Mouse (Mus musculus) heart, adult 2 months (tissue): Measurements from ENCODE around the gene Rnf150. TPM values are rescaled to one million over a fixed set of nuclear protein-coding genes. Genes with fewer than 3 reads are reported as not detected.

Experiments
- DNase-seq, 2 experiments: peaks; one replicate each; pipeline ENCODE4 v3.0.0; 2021
- H3K27ac ChIP-seq: fragments of 200-600 bp; 2 replicates; pipeline ENCODE4 v1.8.1; 2022
- H3K27me3 ChIP-seq: fragments of 200-500 bp; 2 replicates; pipeline ENCODE4 v1.6.1; 2012; ENCODE audit warnings: mild to moderate bottlenecking, low read length, inconsistent platforms, mixed read lengths; ENCODE audit not compliant: control insufficient read depth, insufficient read depth
- H3K36me3 ChIP-seq: fragments of 200-500 bp; 2 replicates; pipeline ENCODE4 v1.6.1; 2012; ENCODE audit warnings: low read length, inconsistent platforms; ENCODE audit not compliant: control insufficient read depth, insufficient read depth
- H3K4me1 ChIP-seq: fragments of 200-500 bp; 2 replicates; pipeline ENCODE4 v1.6.1; 2011; ENCODE audit warnings: low read length; ENCODE audit not compliant: control insufficient read depth, insufficient read depth
- H3K4me3 ChIP-seq: fragments of 200-600 bp; 2 replicates; pipeline ENCODE4 v1.8.1; 2022
- H3K79me2 ChIP-seq: fragments of 200-500 bp; replicated peaks from 2 replicates; pipeline ENCODE4 v1.6.1; 2012; ENCODE audit warnings: mild to moderate bottlenecking, inconsistent platforms, low read length, moderate library complexity, mixed read lengths; ENCODE audit not compliant: control insufficient read depth, insufficient read depth
- H3K9ac ChIP-seq: fragments of 200-500 bp; 2 replicates; pipeline ENCODE4 v1.6.1; 2012; ENCODE audit warnings: low read depth, mild to moderate bottlenecking, control low read depth, inconsistent platforms, low read length, mixed read lengths
- CTCF ChIP-seq: fragments of 200-600 bp; IDR thresholded peaks from 2 replicates; pipeline ENCODE4 v1.8.1; 2022; ENCODE audit warnings: antibody characterized with exemption, mild to moderate bottlenecking, moderate library complexity
- EP300 ChIP-seq: fragments of 200-500 bp; IDR thresholded peaks from 2 replicates; pipeline ENCODE4 v1.6.1; 2011; ENCODE audit warnings: low read depth, low read length, control low read depth; ENCODE audit not compliant: insufficient read depth
- POLR2A ChIP-seq: fragments of 200-500 bp; IDR thresholded peaks from 2 replicates; pipeline ENCODE4 v1.6.1; 2011; ENCODE audit warnings: mild to moderate bottlenecking, low read depth, low read length, control low read depth; ENCODE audit not compliant: insufficient read depth
- WGBS: fragments of 180-500 bp; shearing (Covaris S2); methylation state at CpG from one replicate; pipeline ENCODE4 v1.1.7; 2018; 5-methylcytosine and 5-hydroxymethylcytosine counted together
- intact Hi-C: fragments of 180-260 bp; cut with DNase I; formaldehyde crosslinking; loops from one replicate; pipeline ENCODE4 v1.15.1; 2025
- polyA plus RNA-seq: library from polyadenylated mRNA; depleted of rRNA; stranded (reverse); fragments of >200 nt; gene quantifications from 2 replicates; pipeline ENCODE4 v1.2.3, GENCODE M21; 2012
- total RNA-seq, 2 experiments: library from RNA; stranded (reverse); gene quantifications; 2 replicates each; pipeline ENCODE4 v1.2.3; 2021

Gene Rnf150
- total and polyA plus RNA-seq, 3 experiments: 6.6 to 14.2 (median 12.2) TPM

DNA sequence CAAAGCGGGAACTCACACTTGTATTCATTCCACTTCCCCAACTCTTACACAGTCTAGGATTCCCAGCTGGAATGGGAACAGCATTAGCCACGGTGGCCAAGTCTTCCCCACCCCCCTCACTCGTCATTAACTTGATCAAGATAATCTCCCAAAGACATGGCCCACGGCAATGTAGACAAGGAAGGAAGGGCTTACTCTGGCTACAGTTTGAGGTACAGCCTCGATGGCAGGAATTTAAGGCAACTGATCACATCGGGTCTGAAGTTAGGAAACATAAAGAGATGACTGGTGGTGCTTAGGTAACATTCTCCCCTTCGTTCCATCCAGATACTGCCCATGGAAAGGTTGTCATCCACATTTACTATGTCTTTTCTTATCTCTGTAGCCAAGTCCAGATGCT, 219.1 kb downstream of the Rnf150 start:
- no peaks in the 10 kb centered on the region for H3K36me3 ChIP-seq
- no peaks in the 10 kb centered on the region for H3K79me2 ChIP-seq
- no peak overlapping the region for H3K9ac ChIP-seq
- no peaks in the 10 kb centered on the region for H3K4me1 ChIP-seq
- H3K27me3 ChIP-seq: no peaks in the 10 kb centered on the region
- WGBS: 76% methylated on average over 7 of the region's 7 CpGs
- no peak overlapping the region for H3K4me3 ChIP-seq
- intact Hi-C loops: loop anchor here (10.0 kb wide), 1 partner anchor 87 kb away; no protein-coding TSS in a partner anchor
- no peak for DNase-seq
- no peak for TF ChIP-seq POLR2A
- TF ChIP-seq CTCF: no peak
- TF ChIP-seq EP300: no peak
- no peak overlapping the region for H3K27ac ChIP-seq

DNA sequence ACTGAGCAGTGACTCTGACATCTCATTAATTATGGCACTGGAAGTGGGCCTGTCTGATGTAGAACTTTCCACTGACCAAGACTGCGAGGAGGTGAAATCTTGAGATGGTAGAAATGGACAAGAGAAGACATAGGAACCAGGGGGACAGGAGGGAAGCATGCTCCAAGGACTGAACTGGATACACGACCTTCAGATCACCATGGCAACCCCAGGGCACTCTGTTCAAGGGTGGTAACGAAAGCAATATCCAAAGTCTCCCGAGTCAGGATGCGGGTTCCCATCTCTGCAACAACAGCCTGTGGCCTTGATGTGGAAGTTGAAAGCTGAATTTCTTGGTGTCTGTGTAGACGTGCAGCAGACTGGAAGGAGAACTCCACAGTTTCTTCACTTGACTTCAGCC, 220.3 kb downstream of the Rnf150 start:
- Histone ChIP-seq H3K27me3 (no peaks in the 10 kb centered on the region), H3K4me3 (no peak overlapping the region), H3K27ac (no peak overlapping the region), H3K36me3 (no peaks in the 10 kb centered on the region), H3K79me2 (no peaks in the 10 kb centered on the region), H3K4me1 (no peaks in the 10 kb centered on the region), H3K9ac (no peak overlapping the region)
- no peak for TF ChIP-seq CTCF
- no peak for TF ChIP-seq POLR2A
- no peak for TF ChIP-seq EP300
- intact Hi-C loops: loop anchor here (10.0 kb wide), 1 partner anchor 89 kb away; no protein-coding TSS in a partner anchor
- no peak for DNase-seq
- 85% methylated on average over 6 of the region's 6 CpGs for WGBS

DNA sequence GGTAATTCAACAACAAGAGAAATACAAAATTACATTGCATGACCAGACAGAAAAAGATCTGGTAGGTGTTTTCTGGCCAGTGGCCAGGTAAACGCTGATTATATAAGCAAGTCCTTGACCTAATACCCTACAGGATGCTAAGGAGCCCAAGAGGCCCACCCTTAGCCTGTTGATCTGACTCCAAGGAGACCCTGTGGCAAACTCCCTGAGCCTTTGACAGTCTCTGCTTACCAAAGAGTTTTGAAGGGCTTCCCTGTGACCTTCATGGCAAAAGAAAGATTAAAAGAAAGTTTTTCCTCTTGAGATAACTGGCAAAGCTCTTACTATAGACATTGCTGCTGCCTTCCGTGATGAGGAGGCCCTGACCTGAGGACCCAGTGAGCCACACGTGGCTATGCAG, 222.4 kb downstream of the Rnf150 start:
- Histone ChIP-seq H3K27ac (no peak overlapping the region), H3K36me3 (no peaks in the 10 kb centered on the region), H3K9ac (no peak overlapping the region), H3K4me1 (no peaks in the 10 kb centered on the region; the same call in none of the 2 replicates), H3K4me3 (no peak overlapping the region), H3K27me3 (no peaks in the 10 kb centered on the region), H3K79me2 (no peaks in the 10 kb centered on the region)
- no peak for DNase-seq
- 53% methylated on average over 3 of the region's 3 CpGs for WGBS
- TF ChIP-seq EP300 (no peak), CTCF (no peak), POLR2A (no peak)
- intact Hi-C loops: loop anchor here (10.0 kb wide), 1 partner anchor 91 kb away; no protein-coding TSS in a partner anchor

DNA sequence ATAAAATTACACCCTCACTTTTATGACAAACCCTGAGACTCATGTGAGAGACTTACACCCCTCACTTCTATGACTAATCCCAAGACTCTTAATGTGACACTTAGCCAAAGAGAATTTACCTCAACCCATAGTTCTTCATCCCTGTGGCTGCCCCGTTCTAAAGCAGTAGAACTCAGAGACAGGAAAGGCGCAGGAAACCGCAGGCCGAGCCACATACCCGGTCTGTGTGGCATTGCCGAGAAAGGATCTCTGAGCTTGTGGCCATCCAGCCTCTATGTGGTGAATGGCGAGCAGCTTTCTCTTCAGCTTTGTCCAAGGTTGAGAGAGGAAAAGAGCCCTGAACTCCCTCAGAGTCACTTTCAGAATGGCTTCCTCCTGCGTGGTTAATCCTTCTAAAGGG, 223.5 kb downstream of the Rnf150 start:
- Histone ChIP-seq H3K9ac (no peak overlapping the region), H3K27ac (no peak overlapping the region), H3K79me2 (no peaks in the 10 kb centered on the region), H3K4me1 (no peaks in the 10 kb centered on the region; the same call in none of the 2 replicates), H3K27me3 (no peaks in the 10 kb centered on the region), H3K4me3 (no peak overlapping the region), H3K36me3 (no peaks in the 10 kb centered on the region)
- intact Hi-C loops: loop anchor here (10.0 kb wide), 1 partner anchor 92 kb away; no protein-coding TSS in a partner anchor
- 72% methylated on average over 8 of the region's 8 CpGs for WGBS
- TF ChIP-seq POLR2A (no peak), CTCF (no peak), EP300 (no peak)
- DNase-seq: peak in 1 of 2 experiments; percentile 37

DNA sequence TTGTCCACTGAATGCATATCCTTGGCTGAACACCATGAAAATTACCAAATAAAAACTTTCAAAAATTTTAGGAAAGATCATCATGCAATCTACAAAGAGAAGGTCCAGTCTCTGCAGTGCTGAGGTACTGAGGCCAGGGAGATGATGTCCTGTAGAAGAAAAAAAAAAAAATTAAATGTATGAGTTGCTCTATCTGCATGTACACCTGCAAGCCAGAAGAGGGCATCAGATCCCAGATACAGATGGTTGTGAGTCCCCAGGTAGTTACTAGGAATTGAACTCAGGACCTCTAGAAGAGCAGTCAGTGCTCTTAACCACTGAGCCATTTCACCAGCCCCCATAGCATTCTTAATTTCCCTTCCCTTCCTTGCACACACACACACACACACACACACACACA, 224.4 kb downstream of the Rnf150 start:
- TF ChIP-seq CTCF (peak; percentile 40), EP300 (no peak)
- H3K27me3 ChIP-seq: no peaks in the 10 kb centered on the region
- no peak overlapping the region for H3K27ac ChIP-seq
- DNase-seq: no peak
- no peak overlapping the region for H3K4me3 ChIP-seq
- intact Hi-C loops: loop anchor here (10.0 kb wide), 1 partner anchor 93 kb away; no protein-coding TSS in a partner anchor
- no peaks in the 10 kb centered on the region for H3K79me2 ChIP-seq
- H3K9ac ChIP-seq: no peak overlapping the region
- no peaks in the 10 kb centered on the region for H3K36me3 ChIP-seq
- H3K4me1 ChIP-seq: no peaks in the 10 kb centered on the region; the same call in none of the 2 replicates

DNA sequence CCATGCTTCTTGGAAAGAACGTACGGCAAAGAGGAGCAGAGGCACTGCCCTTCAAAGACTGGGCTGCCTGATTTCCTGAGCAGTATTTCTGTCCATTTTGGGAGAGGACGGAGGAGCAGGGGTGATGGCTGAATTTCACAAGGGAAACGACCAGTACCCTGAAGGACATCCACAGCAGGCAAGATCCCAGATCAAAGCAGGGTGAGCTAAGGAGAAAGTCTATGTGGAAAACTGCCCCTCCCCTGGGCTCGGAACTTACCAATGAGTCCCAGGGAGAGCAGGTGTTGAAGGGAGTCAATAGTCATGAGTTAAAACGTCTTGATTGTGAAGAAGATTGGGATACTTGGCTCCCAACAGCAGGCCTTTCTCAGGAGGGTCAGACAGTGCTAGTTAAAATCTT, 225.0 kb downstream of the Rnf150 start:
- Histone ChIP-seq H3K4me3 (no peak overlapping the region), H3K27me3 (no peaks in the 10 kb centered on the region), H3K36me3 (no peaks in the 10 kb centered on the region), H3K9ac (no peak overlapping the region), H3K4me1 (no peaks in the 10 kb centered on the region; the same call in none of the 2 replicates), H3K27ac (no peak overlapping the region), H3K79me2 (no peaks in the 10 kb centered on the region)
- TF ChIP-seq CTCF (no peak), EP300 (no peak), POLR2A (no peak)
- intact Hi-C loops: loop anchor here (10.0 kb wide), 1 partner anchor 93 kb away; no protein-coding TSS in a partner anchor
- WGBS: 83% methylated on average over 6 of the region's 6 CpGs
- DNase-seq: no peak
